Mouse (Mus musculus) retina, embryonic 14.5 days (tissue): ENCODE data around the gene Vav3.

ENCODE experiments used
- DNase-seq: peaks from one replicate; pipeline ENCODE4 v3.0.0-alpha.2; 2015; ENCODE audit warnings: low spot score

Vav3 gene

DNA sequence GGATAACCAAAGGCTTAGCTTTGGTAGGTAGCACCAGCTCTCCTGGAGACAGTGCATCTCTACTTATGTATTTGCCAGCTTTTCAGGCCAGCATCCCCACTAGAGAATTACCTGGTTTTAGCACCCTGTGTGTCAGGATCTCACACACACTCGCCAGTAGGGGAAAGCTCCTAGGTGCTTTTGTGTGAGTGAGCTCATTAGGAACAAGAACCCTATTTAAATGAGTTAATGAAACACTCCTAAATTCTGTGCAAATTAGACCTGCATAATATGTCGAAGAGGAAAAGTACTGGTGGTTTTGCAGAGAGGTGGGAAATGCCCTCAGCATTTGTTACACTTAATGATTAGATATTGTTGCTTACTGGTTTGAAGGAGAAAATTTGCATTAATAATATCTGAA is 350.1 kb downstream of the Vav3 start:
- no peak for DNase-seq

DNA sequence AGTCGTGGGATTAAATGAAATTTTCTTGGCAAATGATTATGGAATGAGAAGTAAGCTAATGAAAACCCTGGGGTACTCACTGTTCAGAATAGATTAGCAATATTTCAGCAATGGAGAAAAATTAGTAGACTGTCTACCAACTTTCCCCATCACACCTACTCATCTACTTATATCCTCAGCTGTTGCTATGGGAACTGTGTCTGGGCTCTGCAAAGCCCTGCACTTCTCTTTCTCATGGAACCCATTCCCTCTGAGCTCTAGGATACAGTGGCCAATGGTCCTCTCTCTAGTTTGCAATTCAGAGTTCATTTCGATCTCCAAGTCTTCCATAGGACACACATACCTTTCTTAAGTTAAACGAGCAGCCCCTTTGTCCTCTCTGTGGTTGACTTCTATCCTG is 352.2 kb downstream of the Vav3 start:
- no peak for DNase-seq

GRCm38 (mm10) chr3:109701301-109701700 is 360.8 kb downstream of the Vav3 start:
- DNase-seq, result no peak

- no peak for DNase-seq
Measured at GRCm38 (mm10) chr3:109707786-109708460, 367.5 kb downstream of the Vav3 start.

- no peak for DNase-seq
Measured at GRCm38 (mm10) chr3:109711751-109712150, 371.3 kb downstream of the Vav3 start.

- DNase-seq, result no peak
Measured at GRCm38 (mm10) chr3:109714476-109714875, 374.0 kb downstream of the Vav3 start.

DNA sequence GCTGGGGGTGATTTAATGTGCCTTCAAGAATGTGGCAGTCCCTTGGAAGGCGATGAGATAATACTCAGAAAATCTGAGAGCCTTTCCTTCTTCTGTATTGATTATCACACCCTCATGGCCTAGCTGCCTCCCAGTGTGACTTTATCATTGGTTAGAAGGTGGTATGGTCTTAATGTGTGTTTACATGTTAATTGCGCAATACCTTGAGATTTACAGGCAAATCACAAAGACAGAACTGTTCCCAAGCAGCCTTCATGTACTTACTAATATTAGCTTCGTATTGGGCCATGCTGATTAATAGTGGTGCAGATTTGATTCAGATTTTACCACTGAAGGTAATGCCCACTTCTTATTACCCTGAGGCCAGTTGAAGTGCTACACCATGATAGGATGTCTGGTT is 381.3 kb downstream of the Vav3 start:
- DNase-seq, result no peak

- DNase-seq, result no peak
Measured at GRCm38 (mm10) chr3:109726776-109727175, 386.3 kb downstream of the Vav3 start.

DNA sequence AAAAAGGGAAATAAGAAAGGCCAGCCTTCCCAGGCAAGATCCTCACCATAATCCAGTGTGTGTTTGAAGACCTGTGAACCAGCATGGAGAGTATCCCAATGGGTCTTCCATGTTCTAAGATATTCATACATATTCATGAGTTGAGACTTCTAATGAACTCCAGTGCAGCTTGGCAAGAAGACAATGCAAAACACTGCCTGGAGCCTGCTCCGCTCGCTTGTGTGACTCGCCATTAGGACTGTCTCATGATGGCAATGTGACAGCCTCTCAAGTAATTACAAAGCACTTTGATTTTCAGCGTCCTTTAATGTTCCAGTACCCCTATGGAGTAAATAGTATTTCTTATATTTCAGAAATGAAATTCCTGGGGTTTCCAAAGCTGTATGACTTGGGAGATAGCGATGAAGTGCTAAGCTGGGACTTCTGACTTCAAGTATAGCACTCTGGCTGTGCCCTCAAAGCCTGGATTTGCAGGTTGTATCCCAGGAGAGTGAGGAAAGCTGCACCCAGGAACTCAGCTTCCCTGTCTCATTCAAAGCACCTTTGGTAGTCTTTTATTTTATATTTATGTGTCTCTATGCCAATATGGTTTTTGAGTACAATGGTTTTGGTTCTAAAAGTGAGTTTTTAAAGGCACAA is 391.3 kb downstream of the Vav3 start:
- DNase-seq, result peak; percentile 63

DNA sequence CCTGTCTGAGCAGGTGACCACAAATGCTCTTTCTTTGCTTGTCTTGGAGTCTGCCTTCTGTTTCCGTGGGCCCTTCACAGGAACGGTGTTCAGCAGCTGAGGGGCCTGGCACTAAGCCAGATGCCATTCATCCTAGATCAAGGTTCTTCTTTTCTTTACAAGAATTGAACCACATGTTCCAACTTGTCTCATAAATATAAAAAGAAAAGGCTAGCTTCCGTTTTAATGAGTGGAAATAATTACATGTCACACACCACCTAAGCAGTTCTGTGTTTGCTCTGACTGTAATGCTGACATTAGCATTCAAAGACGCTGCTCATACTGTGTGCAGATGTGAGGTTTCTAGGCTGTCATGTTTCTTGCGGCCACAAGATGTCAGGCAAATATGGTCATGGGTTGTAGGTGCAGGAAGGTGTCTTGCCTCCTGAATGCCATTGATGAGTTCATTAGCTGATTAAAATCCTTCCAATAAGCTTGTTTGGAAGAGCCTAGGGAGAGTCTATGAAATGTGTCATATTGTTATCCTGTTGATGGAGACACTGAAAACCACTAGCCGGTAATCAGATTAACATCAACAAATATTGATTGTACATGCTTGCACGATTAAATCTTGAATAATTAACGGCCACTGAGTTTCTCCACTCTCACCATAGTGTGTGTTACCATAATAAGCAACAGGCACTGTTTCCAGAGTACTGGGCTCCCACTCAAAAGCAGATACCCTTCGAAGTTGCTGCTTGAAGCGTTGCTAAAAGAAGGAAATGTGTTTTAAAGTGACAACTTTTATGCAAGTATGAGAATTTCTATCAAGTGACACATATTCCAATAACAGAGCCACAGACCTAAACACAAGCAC is 392.1 kb downstream of the Vav3 start:
- peak; percentile 63 for DNase-seq
